25 mouse cellular contexts compared by ENCODE assay signal in genomic region chr14:116810661-116811345, GRCm38 (mm10).
DNase-seq lines count a peak whose midpoint lies in the region; ATAC-seq and TF ChIP-seq lines count a peak whose summit lies in the region.
"Had no signal": no experiment of that assay in that cellular context is flagged by ENCODE, and none has a peak within 500 bp of the region (broad histone marks: within the 10 kb centered on the region; RNA-seq: fewer than 3 reads in every experiment).

No protein-coding gene starts in this region.

- H3K4me2 ChIP-seq in forebrain, embryonic 15.5 days (replicated peaks), result no peak overlapping the region
- H3K4me2 ChIP-seq in midbrain, postnatal 0 days (ENCODE audit: low read depth, low read length, poor library complexity, severe bottlenecking), result no peak overlapping the region
- no peak overlapping the region for H3K4me2 ChIP-seq in midbrain, embryonic 11.5 days
- H3K4me2 ChIP-seq in forebrain, postnatal 0 days (ENCODE audit: low read depth), result no peak overlapping the region
- H3K4me2 ChIP-seq: heart, embryonic 12.5 days; hindbrain, embryonic 12.5 days; intestine, embryonic 15.5 days; liver, embryonic 15.5 days had no signal

- no peak for DNase-seq in forebrain, embryonic 10.5 days (ENCODE audit: extremely low spot score, low spot score)
- DNase-seq in kidney, postnatal 10 days, result peak; percentile 9
- DNase-seq in kidney, postnatal 25 days, result no peak
- DNase-seq in midbrain, postnatal 0 days (ENCODE audit: low spot score), result peak; percentile 47
- no peak for DNase-seq in midbrain, embryonic 11.5 days (ENCODE audit: low spot score, missing footprints)
- no peak for DNase-seq in forebrain, postnatal 0 days
- DNase-seq in ovary, postnatal 36 days (ENCODE audit: low spot score), result no peak
- DNase-seq: adrenal gland, adult 8-10 months; cerebellum, adult 2 months; gastrocnemius, postnatal 25 days; heart, adult 18-20 months; heart, postnatal 10 days; liver had no signal

- 40% methylated on average over 2 of the region's 2 CpGs for WGBS in forebrain, embryonic 15.5 days
- WGBS in forebrain, embryonic 10.5 days, result 87% methylated on average over 2 of the region's 2 CpGs
- 73% methylated on average over 2 of the region's 2 CpGs for WGBS in midbrain, postnatal 0 days
- 86% methylated on average over 2 of the region's 2 CpGs for WGBS in midbrain, embryonic 11.5 days
- WGBS in forebrain, postnatal 0 days, result 23% methylated on average over 2 of the region's 2 CpGs

- peaks cover 4% of the 10 kb centered on the region for H3K4me1 ChIP-seq in forebrain, embryonic 15.5 days
- no peaks in the 10 kb centered on the region for H3K4me1 ChIP-seq in forebrain, embryonic 10.5 days
- H3K4me1 ChIP-seq in midbrain, postnatal 0 days (ENCODE audit: insufficient read depth, low read length), result no peaks in the 10 kb centered on the region
- no peaks in the 10 kb centered on the region for H3K4me1 ChIP-seq in midbrain, embryonic 11.5 days (ENCODE audit: control insufficient read depth, insufficient read depth, low read length)
- H3K4me1 ChIP-seq in forebrain, postnatal 0 days (ENCODE audit: insufficient read depth), result no peaks in the 10 kb centered on the region
- H3K4me1 ChIP-seq: heart, embryonic 12.5 days; hindbrain, embryonic 12.5 days; intestine, embryonic 15.5 days; limb, embryonic 10.5 days; liver, embryonic 15.5 days had no signal

- no peaks in the 10 kb centered on the region for H3K27me3 ChIP-seq in forebrain, embryonic 15.5 days
- H3K27me3 ChIP-seq in forebrain, embryonic 10.5 days (ENCODE audit: poor library complexity, severe bottlenecking), result no peaks in the 10 kb centered on the region
- no peaks in the 10 kb centered on the region for H3K27me3 ChIP-seq in midbrain, postnatal 0 days (ENCODE audit: insufficient read depth, low read length)
- no peaks in the 10 kb centered on the region for H3K27me3 ChIP-seq in midbrain, embryonic 11.5 days (ENCODE audit: control insufficient read depth, insufficient read depth, low read length)
- H3K27me3 ChIP-seq in forebrain, postnatal 0 days (ENCODE audit: insufficient read depth, low read length), result no peaks in the 10 kb centered on the region
- H3K27me3 ChIP-seq: heart, embryonic 12.5 days; hindbrain, embryonic 12.5 days; intestine, embryonic 15.5 days; liver, embryonic 15.5 days had no signal

- H3K9me3 ChIP-seq in forebrain, embryonic 15.5 days, result no peaks in the 10 kb centered on the region
- no peaks in the 10 kb centered on the region for H3K9me3 ChIP-seq in forebrain, embryonic 10.5 days
- H3K9me3 ChIP-seq in midbrain, postnatal 0 days (ENCODE audit: low read length), result no peaks in the 10 kb centered on the region
- H3K9me3 ChIP-seq in midbrain, embryonic 11.5 days (ENCODE audit: control insufficient read depth, low read length), result no peaks in the 10 kb centered on the region
- H3K9me3 ChIP-seq in forebrain, postnatal 0 days (ENCODE audit: low read length), result no peaks in the 10 kb centered on the region
- H3K9me3 ChIP-seq: heart, embryonic 12.5 days; hindbrain, embryonic 12.5 days; intestine, embryonic 15.5 days; limb, embryonic 10.5 days had no signal

- no peak overlapping the region for H3K9ac ChIP-seq in forebrain, embryonic 15.5 days (replicated peaks)
- H3K9ac ChIP-seq in midbrain, postnatal 0 days (replicated peaks; ENCODE audit: low read length, poor library complexity, severe bottlenecking), result no peak overlapping the region
- H3K9ac ChIP-seq in midbrain, embryonic 11.5 days (ENCODE audit: low read length), result no peak overlapping the region
- H3K9ac ChIP-seq in forebrain, postnatal 0 days, result no peak overlapping the region
- H3K9ac ChIP-seq: heart, embryonic 12.5 days; hindbrain, embryonic 12.5 days; intestine, embryonic 15.5 days; liver, embryonic 15.5 days had no signal

- H3K36me3 ChIP-seq in forebrain, embryonic 15.5 days, result no peaks in the 10 kb centered on the region
- no peaks in the 10 kb centered on the region for H3K36me3 ChIP-seq in forebrain, embryonic 10.5 days (replicated peaks)
- no peaks in the 10 kb centered on the region for H3K36me3 ChIP-seq in midbrain, postnatal 0 days (ENCODE audit: insufficient read depth, low read length)
- no peaks in the 10 kb centered on the region for H3K36me3 ChIP-seq in midbrain, embryonic 11.5 days (ENCODE audit: control insufficient read depth, insufficient read depth, low read length)
- no peaks in the 10 kb centered on the region for H3K36me3 ChIP-seq in forebrain, postnatal 0 days (ENCODE audit: insufficient read depth)
- H3K36me3 ChIP-seq: heart, embryonic 12.5 days; hindbrain, embryonic 12.5 days; intestine, embryonic 15.5 days; limb, embryonic 10.5 days; liver, embryonic 15.5 days had no signal

- H3K4me3 ChIP-seq in forebrain, embryonic 15.5 days, result no peak overlapping the region
- no peak overlapping the region for H3K4me3 ChIP-seq in forebrain, embryonic 10.5 days
- H3K4me3 ChIP-seq in midbrain, postnatal 0 days (ENCODE audit: low read depth, low read length), result no peak overlapping the region
- H3K4me3 ChIP-seq in midbrain, embryonic 11.5 days (ENCODE audit: low read depth, low read length), result no peak overlapping the region
- no peak overlapping the region for H3K4me3 ChIP-seq in forebrain, postnatal 0 days (ENCODE audit: low read depth, low read length)
- H3K4me3 ChIP-seq: heart, embryonic 12.5 days; hindbrain, embryonic 12.5 days; intestine, embryonic 15.5 days; layer of hippocampus, adult 2 months; left cerebral cortex, adult 2 months; limb, embryonic 10.5 days; liver, embryonic 15.5 days had no signal

- H3K27ac ChIP-seq in forebrain, embryonic 15.5 days (replicated peaks), result 0 out of 2 replicates have a peak overlapping the region, but pooled peaks have one; percentile 17
- no peak overlapping the region for H3K27ac ChIP-seq in forebrain, embryonic 10.5 days
- H3K27ac ChIP-seq in midbrain, postnatal 0 days (ENCODE audit: low read depth, low read length), result no peak overlapping the region
- H3K27ac ChIP-seq in midbrain, embryonic 11.5 days (ENCODE audit: low read depth, low read length), result no peak overlapping the region
- no peak overlapping the region for H3K27ac ChIP-seq in forebrain, postnatal 0 days (ENCODE audit: low read depth, low read length)
- H3K27ac ChIP-seq: hindbrain, embryonic 12.5 days; intestine, embryonic 15.5 days; layer of hippocampus, adult 2 months; left cerebral cortex, adult 2 months; limb, embryonic 10.5 days; liver, embryonic 15.5 days; macrophage had no signal

- no peak for TF ChIP-seq CTCF in midbrain, postnatal 0 days (IDR thresholded peaks at IDR 0.05)
- no peak for TF ChIP-seq CTCF in forebrain, postnatal 0 days (IDR thresholded peaks at IDR 0.05; ENCODE audit: low read depth)

- peak; percentile 61; the same call in 1 of the 2 replicates for ATAC-seq in forebrain, embryonic 15.5 days (replicated peaks)
- no peak for ATAC-seq in midbrain, postnatal 0 days (ENCODE audit: low FRiP score)
- ATAC-seq in midbrain, embryonic 11.5 days (ENCODE audit: low FRiP score), result no peak
- peak; percentile 16; the same call in 1 of the 2 replicates for ATAC-seq in forebrain, postnatal 0 days
- ATAC-seq: activated CD4-positive, CD25-positive, alpha-beta regulatory T cell, adult 4 months; intestine, embryonic 15.5 days; lung, postnatal 0 days; midbrain, embryonic 16.5 days had no signal

Comparison
In these comparisons a context has a peak if more than half of its experiments do, and no peak if none do; other contexts are left out.
1. DNase-seq: peak in kidney, postnatal 10 days (single experiment) and midbrain, postnatal 0 days (single experiment); none in forebrain, embryonic 10.5 days (single experiment), kidney, postnatal 25 days (0 of 2), midbrain, embryonic 11.5 days (single experiment), forebrain, postnatal 0 days (single experiment) and ovary, postnatal 36 days (single experiment).
2. ATAC-seq: peak in forebrain, embryonic 15.5 days (single experiment) and forebrain, postnatal 0 days (single experiment); none in midbrain, postnatal 0 days (single experiment) and midbrain, embryonic 11.5 days (single experiment).